Mouse (Mus musculus) liver, postnatal 0 days (tissue): Measurements from ENCODE around the gene Lrrc4c. TPM values are rescaled to one million over a fixed set of nuclear protein-coding genes. Genes with fewer than 3 reads are reported as not detected.

Source experiments
- ATAC-seq: fragments of 200-750 bp; cut with Nextera tagmentation; 2 replicates; pipeline ENCODE4 v1.8.0; 2017; ENCODE audit warnings: mild to moderate bottlenecking, moderate library complexity
- DNase-seq: peaks from one replicate; pipeline ENCODE4 v3.0.0-alpha.2; 2016
- H3K27ac ChIP-seq: fragments of 300-500 bp; sonication (generic); 2 replicates; pipeline ENCODE4 v1.5.1; 2014; ENCODE audit warnings: antibody characterized with exemption, moderate library complexity, mild to moderate bottlenecking, low read depth
- H3K27me3 ChIP-seq: fragments of 300-500 bp; sonication (generic); 2 replicates; pipeline ENCODE4 v1.6.1; 2014; ENCODE audit warnings: low read length, control low read depth, mixed read lengths; ENCODE audit not compliant: insufficient read depth
- H3K36me3 ChIP-seq: fragments of 300-500 bp; sonication (generic); replicated peaks from 2 replicates; pipeline ENCODE4 v1.6.1; 2014; ENCODE audit warnings: mild to moderate bottlenecking, control low read depth, low read length, moderate library complexity, mixed read lengths; ENCODE audit not compliant: insufficient read depth
- H3K4me1 ChIP-seq: fragments of 300-500 bp; sonication (generic); 2 replicates; pipeline ENCODE4 v1.6.1; 2014; ENCODE audit warnings: antibody characterized with exemption, mild to moderate bottlenecking, control low read depth; ENCODE audit not compliant: insufficient read depth
- H3K4me2 ChIP-seq: fragments of 300-500 bp; sonication (generic); 2 replicates; pipeline ENCODE4 v1.6.1; 2014; ENCODE audit warnings: low read depth, mild to moderate bottlenecking, low read length, moderate library complexity, mixed read lengths
- H3K4me3 ChIP-seq: fragments of 300-500 bp; sonication (generic); 2 replicates; pipeline ENCODE4 v1.5.1; 2014; ENCODE audit warnings: low read depth, low read length
- H3K9ac ChIP-seq: fragments of 300-500 bp; sonication (generic); replicated peaks from 2 replicates; pipeline ENCODE4 v1.6.1; 2014; ENCODE audit warnings: mild to moderate bottlenecking, moderate library complexity
- H3K9me3 ChIP-seq: fragments of 300-500 bp; sonication (generic); 2 replicates; pipeline ENCODE4 v1.6.1; 2016; ENCODE audit warnings: mild to moderate bottlenecking, control low read depth, low read length, mixed read lengths
- CTCF ChIP-seq: sonication (generic); IDR thresholded peaks from 2 replicates; pipeline ENCODE4 v1.5.1; 2016; ENCODE audit warnings: antibody characterized with exemption, low read depth
- EP300 ChIP-seq: IDR thresholded peaks from 2 replicates; pipeline ENCODE4 v1.6.1; 2016; ENCODE audit warnings: antibody characterized with exemption, low read depth, mild to moderate bottlenecking
- WGBS: fragments of 180-500 bp; shearing (Covaris S2); extraction: QIAGEN DNeasy Blood & Tissue Kit; methylation state at CpG from one replicate; pipeline ENCODE4 v1.1.7; 2014; ENCODE audit not compliant: insufficient replicate concordance; 5-methylcytosine and 5-hydroxymethylcytosine counted together
- microRNA-seq: library from miRNA; unstranded; fragments of <30 nt; microRNA quantifications from one replicate; pipeline ENCODE4, GENCODE M21; 2016
- polyA plus RNA-seq: library from polyadenylated mRNA; unstranded; fragments of >200 nt; fragmentation: Nextera tagmentation; extraction: Ambion mirVana; gene quantifications from 2 replicates; pipeline ENCODE4 v1.2.1, GENCODE M21; 2015

Gene Lrrc4c
- polyA plus RNA-seq, 1 experiment from 2014 or later, result 0.36 TPM

DNA sequence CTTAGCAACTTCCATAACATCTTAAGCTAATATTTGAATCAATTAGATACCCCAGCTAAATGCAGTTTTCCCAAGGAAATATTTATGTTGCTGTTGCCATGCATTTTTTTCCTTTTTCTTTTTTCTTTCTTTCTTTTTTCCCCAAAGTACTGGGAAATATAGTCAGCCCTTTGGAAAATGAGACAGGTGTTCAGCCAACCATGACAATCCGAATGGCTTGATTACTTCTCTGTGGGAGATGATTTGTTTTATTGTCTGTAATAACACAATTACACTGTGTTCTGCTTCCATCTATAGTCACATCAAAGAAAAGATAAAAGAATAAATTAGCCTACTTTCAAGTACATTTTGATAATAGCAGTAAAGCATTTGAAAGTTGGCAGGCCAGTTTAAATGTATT, 1334.7 kb downstream of the Lrrc4c start:
- Histone ChIP-seq H3K36me3 (no peaks in the 10 kb centered on the region), H3K9ac (no peak overlapping the region), H3K27me3 (no peaks in the 10 kb centered on the region), H3K27ac (no peak overlapping the region), H3K4me2 (no peak overlapping the region), H3K9me3 (no peaks in the 10 kb centered on the region), H3K4me1 (no peaks in the 10 kb centered on the region), H3K4me3 (no peak overlapping the region)
- 67% methylated on average over 1 of the region's 1 CpGs for WGBS
- no peak for ATAC-seq
- DNase-seq, result no peak
- TF ChIP-seq EP300 (no peak), CTCF (no peak)

Small RNA genes within 50 kb of the gene (microRNA-seq; reads per million reads assigned to microRNA genes)
- not detected for gene Gm44320
